Mouse (Mus musculus) spleen, adult 2 months (tissue): Measurements from ENCODE around the gene Tmem248. TPM values are rescaled to one million over a fixed set of nuclear protein-coding genes. Genes with fewer than 3 reads are reported as not detected.

Experiments
- DNase-seq, 2 experiments: peaks; one replicate each; pipeline versions ENCODE4 v3.0.0 to v3.0.0-alpha.2; 2012 to 2021; ENCODE audit warnings: low spot score in 2 of 2, low read depth in 1 of 2
- H3K27ac ChIP-seq: fragments of 200-500 bp; 2 replicates; pipeline ENCODE4 v1.5.1; 2012; ENCODE audit warnings: low read length, inconsistent platforms; ENCODE audit not compliant: insufficient read depth
- H3K27me3 ChIP-seq: fragments of 200-500 bp; 2 replicates; pipeline ENCODE4 v1.6.1; 2012; ENCODE audit warnings: mild to moderate bottlenecking, moderate library complexity, low read length, inconsistent platforms; ENCODE audit not compliant: control insufficient read depth, insufficient read depth
- H3K36me3 ChIP-seq: fragments of 200-500 bp; 2 replicates; pipeline ENCODE4 v1.6.1; 2012; ENCODE audit warnings: mild to moderate bottlenecking, low read length, inconsistent platforms; ENCODE audit not compliant: control insufficient read depth, insufficient read depth
- H3K4me1 ChIP-seq: fragments of 200-500 bp; 2 replicates; pipeline ENCODE4 v1.6.1; 2011; ENCODE audit warnings: inconsistent platforms; ENCODE audit not compliant: control insufficient read depth, insufficient read depth, insufficient read length
- H3K4me3 ChIP-seq: fragments of 200-500 bp; 2 replicates; pipeline ENCODE4 v1.5.1; 2011; ENCODE audit warnings: mild to moderate bottlenecking, inconsistent platforms; ENCODE audit not compliant: insufficient read depth, insufficient read length; ENCODE audit errors: extremely low read depth
- CTCF ChIP-seq: fragments of 200-500 bp; IDR thresholded peaks from 2 replicates; pipeline ENCODE4 v1.5.1; 2011; ENCODE audit warnings: mild to moderate bottlenecking, inconsistent platforms; ENCODE audit not compliant: insufficient read depth, insufficient read length, insufficient replicate concordance; ENCODE audit errors: extremely low read depth
- POLR2A ChIP-seq: fragments of 200-500 bp; IDR thresholded peaks from 2 replicates; pipeline ENCODE4 v1.6.1; 2011; ENCODE audit warnings: low read depth, low read length, inconsistent platforms
- WGBS: fragments of 180-500 bp; shearing (Covaris S2); methylation state at CpG from one replicate; pipeline ENCODE4 v1.1.7; 2018; 5-methylcytosine and 5-hydroxymethylcytosine counted together
- polyA plus RNA-seq: library from polyadenylated mRNA; depleted of rRNA; stranded (reverse); fragments of >200 nt; gene quantifications from 2 replicates; pipeline ENCODE4 v1.2.3, GENCODE M21; 2012

Gene Tmem248
- polyA plus RNA-seq, 1 experiment: 18.6 TPM

- no peak for DNase-seq
- no peak overlapping the region for H3K27ac ChIP-seq
- peaks cover 18% of the 10 kb centered on the region for H3K36me3 ChIP-seq
- no peak overlapping the region for H3K4me3 ChIP-seq
- no peak for TF ChIP-seq POLR2A
- TF ChIP-seq CTCF: no peak
- WGBS: 95% methylated on average over 6 of the region's 6 CpGs
- no peaks in the 10 kb centered on the region; the same call in 1 of the 2 replicates for H3K4me1 ChIP-seq
- no peaks in the 10 kb centered on the region for H3K27me3 ChIP-seq
Measured at GRCm38 (mm10) chr5:130191865-130192264, 25.0 kb upstream of the Tmem248 start.

GRCm38 (mm10) chr5:130192356-130192944 lies 24.4 kb upstream of the Tmem248 start:
- no peaks in the 10 kb centered on the region for H3K27me3 ChIP-seq
- DNase-seq: no peak
- peaks cover 20% of the 10 kb centered on the region for H3K36me3 ChIP-seq
- no peak overlapping the region for H3K4me3 ChIP-seq
- TF ChIP-seq POLR2A (no peak), CTCF (no peak)
- no peak overlapping the region for H3K27ac ChIP-seq
- H3K4me1 ChIP-seq: no peaks in the 10 kb centered on the region; the same call in 1 of the 2 replicates
- 71% methylated on average over 2 of the region's 2 CpGs for WGBS

- Histone ChIP-seq H3K36me3 (peaks cover 30% of the 10 kb centered on the region), H3K27ac (no peak overlapping the region; the same call in 1 of the 2 replicates), H3K27me3 (no peaks in the 10 kb centered on the region), H3K4me3 (no peak overlapping the region), H3K4me1 (no peaks in the 10 kb centered on the region; the same call in 1 of the 2 replicates)
- 65% methylated on average over 3 of the region's 3 CpGs for WGBS
- TF ChIP-seq CTCF (no peak), POLR2A (no peak)
- no peak for DNase-seq
Measured at GRCm38 (mm10) chr5:130193760-130194159, 23.1 kb upstream of the Tmem248 start.

DNA sequence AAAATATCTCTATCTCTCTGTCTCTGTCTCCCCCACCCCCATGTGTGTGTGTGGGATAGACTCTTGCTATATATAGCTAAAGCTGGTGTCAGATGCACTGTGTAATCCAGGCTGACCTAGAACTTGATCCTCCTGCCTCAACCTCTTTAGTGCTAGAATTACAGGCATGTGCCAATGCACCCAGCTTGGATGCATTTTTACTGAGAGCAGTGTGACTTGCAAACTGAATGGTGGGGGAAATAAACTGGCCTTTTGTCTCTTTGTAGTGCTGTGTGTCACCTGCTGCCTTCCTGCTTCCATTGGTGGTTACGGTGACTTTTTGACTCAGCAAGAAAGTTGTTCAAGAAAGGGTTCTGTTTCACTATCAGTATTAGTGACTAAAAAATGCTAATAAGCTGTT lies 20.6 kb upstream of the Tmem248 start:
- Histone ChIP-seq H3K27ac (no peak overlapping the region), H3K4me1 (no peaks in the 10 kb centered on the region; the same call in 1 of the 2 replicates), H3K27me3 (no peaks in the 10 kb centered on the region), H3K36me3 (peaks cover 26% of the 10 kb centered on the region), H3K4me3 (no peak overlapping the region)
- no peak for DNase-seq
- WGBS: 58% methylated on average over 1 of the region's 1 CpGs
- no peak for TF ChIP-seq CTCF
- TF ChIP-seq POLR2A: no peak

DNA sequence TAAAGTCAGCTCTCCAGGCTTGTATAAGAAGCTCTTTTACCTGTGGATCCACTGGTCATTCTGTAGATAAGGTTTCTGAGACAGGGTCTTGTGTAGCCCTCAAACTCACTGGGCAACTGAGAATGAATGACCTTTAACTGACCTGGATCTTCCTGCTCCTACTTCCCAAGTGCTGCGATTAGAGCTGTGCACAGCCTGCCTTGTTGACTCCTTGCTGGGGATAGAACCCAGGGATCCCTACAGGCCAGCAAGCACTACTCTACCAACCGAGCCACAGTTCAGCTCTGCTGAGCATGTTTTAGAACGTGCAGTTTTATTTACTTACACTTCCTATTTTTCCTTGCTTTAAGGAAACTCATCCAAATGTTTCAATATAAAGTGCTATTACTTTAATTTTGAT lies 19.4 kb upstream of the Tmem248 start:
- no peak for TF ChIP-seq CTCF
- no peak for TF ChIP-seq POLR2A
- 77% methylated on average over 3 of the region's 3 CpGs for WGBS
- Histone ChIP-seq H3K4me3 (no peak overlapping the region), H3K4me1 (no peaks in the 10 kb centered on the region; the same call in 1 of the 2 replicates), H3K36me3 (peaks cover 17% of the 10 kb centered on the region), H3K27ac (no peak overlapping the region), H3K27me3 (no peaks in the 10 kb centered on the region)
- no peak for DNase-seq

GRCm38 (mm10) chr5:130197981-130198380 lies 18.9 kb upstream of the Tmem248 start:
- TF ChIP-seq POLR2A (no peak), CTCF (no peak)
- Histone ChIP-seq H3K27ac (no peak overlapping the region), H3K27me3 (no peaks in the 10 kb centered on the region), H3K4me1 (no peaks in the 10 kb centered on the region; the same call in 1 of the 2 replicates), H3K36me3 (peaks cover 17% of the 10 kb centered on the region), H3K4me3 (no peak overlapping the region)
- no peak for DNase-seq
- 95% methylated on average over 7 of the region's 7 CpGs for WGBS
